Comparison of ENCODE assay signal across 17 mouse cellular contexts in the genomic region with DNA sequence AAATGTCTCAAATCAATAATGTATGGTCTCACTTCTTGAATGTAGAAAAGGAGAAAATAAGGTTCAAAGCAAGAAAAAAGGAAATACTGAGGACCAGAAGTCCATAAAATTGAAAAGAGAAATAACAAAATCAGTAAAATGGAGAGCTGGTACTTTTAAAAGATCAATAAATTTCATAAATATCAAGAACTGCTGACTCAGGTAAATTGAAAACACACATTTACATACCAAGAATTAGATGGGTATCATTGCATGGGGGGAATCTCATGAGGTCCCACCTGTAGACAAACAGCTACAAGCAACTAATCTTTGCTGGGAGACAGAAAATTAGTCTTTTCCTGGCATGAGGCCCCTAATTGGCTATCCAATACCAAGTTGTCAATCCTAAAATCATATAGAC.
DNase-seq lines count a peak whose midpoint lies in the region; TF ChIP-seq lines count a peak whose summit lies in the region.
"Had no signal": no experiment of that assay in that cellular context is flagged by ENCODE, and none has a peak within 500 bp of the region (broad histone marks: within the 10 kb centered on the region; RNA-seq: fewer than 3 reads in every experiment).

No protein-coding gene starts in this region.

- H3K79me2 ChIP-seq in CH12.LX (replicated peaks; ENCODE audit: control insufficient read depth, extremely low read depth, insufficient read depth, poor library complexity, severe bottlenecking): no peaks in the 10 kb centered on the region

- in situ Hi-C loops in CH12.LX (cut with MboI; ENCODE audit: low pct_ligation_motif_present, low pct_unique_long_range_greater_than_20kb, low sequenced_read_pairs) (no loop called here), ES-E14 (cut with MboI; ENCODE audit: low sequenced_read_pairs in 2 of 2, unreplicated experiment in 2 of 2) (no loop called here)

- H3K9ac ChIP-seq in CH12.LX (ENCODE audit: insufficient read depth, low read depth) (no peak overlapping the region), ES-E14 (ENCODE audit: insufficient read depth, low read depth, low read length, poor library complexity, severe bottlenecking) (no peak overlapping the region)

- no peak for TF ChIP-seq EP300 in CH12.LX (IDR thresholded peaks at IDR 0.05; ENCODE audit: low read length)

- no peaks in the 10 kb centered on the region for H3K36me3 ChIP-seq in CH12.LX (replicated peaks in 1 of 2; ENCODE audit: control insufficient read depth in 1 of 2, insufficient read depth in 1 of 2, low read length in 1 of 2)
- H3K36me3 ChIP-seq in ES-E14 (ENCODE audit: control insufficient read depth, insufficient read depth, low read length, poor library complexity, severe bottlenecking): no peaks in the 10 kb centered on the region
- H3K36me3 ChIP-seq: G1E had no signal

- TF ChIP-seq POLR2A in CH12.LX (IDR thresholded peaks at IDR 0.05; ENCODE audit: low read depth, low read length): no peak

- dilution Hi-C loops in CH12.LX (cut with MboI; ENCODE audit: extremely low pct_ligation_motif_present, extremely low pct_unique_long_range_greater_than_20kb, low sequenced_read_pairs): no loop called here

- H3K27ac ChIP-seq in CH12.LX (ENCODE audit: insufficient read depth, low read depth) (no peak overlapping the region), ES-E14 (ENCODE audit: insufficient read depth, low read depth, low read length, poor library complexity, severe bottlenecking) (no peak overlapping the region)

- no peaks in the 10 kb centered on the region for H3K27me3 ChIP-seq in CH12.LX (replicated peaks)

- H3K4me1 ChIP-seq in CH12.LX (ENCODE audit: control insufficient read depth in 1 of 2, insufficient read depth in 2 of 2) (no peaks in the 10 kb centered on the region), ES-E14 (ENCODE audit: control insufficient read depth in 2 of 2, insufficient read depth in 2 of 2, low read length in 2 of 2, poor library complexity in 1 of 2) (no peaks in the 10 kb centered on the region)

- no peak for TF ChIP-seq RAD21 in CH12.LX (IDR thresholded peaks at IDR 0.05; ENCODE audit: low read depth, low read length)

- no peak for TF ChIP-seq CTCF in CH12.LX (conservative IDR thresholded peaks at IDR 0.05 in 1 of 2, IDR thresholded peaks at IDR 0.05 in 1 of 2; ENCODE audit: low read depth in 2 of 2, low read length in 2 of 2)

- no peak overlapping the region for H3K4me2 ChIP-seq in CH12.LX (ENCODE audit: insufficient read depth, low read depth, poor library complexity, severe bottlenecking)

- no peak for DNase-seq in CH12.LX (ENCODE audit: extremely low read depth)
- no peak for DNase-seq in ES-E14 (ENCODE audit: low read depth, low spot score)
- DNase-seq in right cerebral cortex, postnatal 4 days: no peak
- DNase-seq in left cerebral cortex, adult 18-20 months (ENCODE audit: low spot score in 2 of 2): no peak
- DNase-seq: adrenal gland, adult 2 months; adrenal gland, adult 8-10 months; adrenal gland, postnatal 10 days; adrenal gland, postnatal 14 days; adrenal gland, postnatal 25 days; adrenal gland, postnatal 36 days; B cell, adult 2 months; cerebellum, adult 11 months; cerebellum, adult 11-12 months; cerebellum, adult 18-20 months; cerebellum, adult 2 months; cerebellum, adult 8-10 months had no signal

- H3K4me3 ChIP-seq in CH12.LX (replicated peaks in 1 of 3; ENCODE audit: low read depth in 2 of 3, low read length in 2 of 3, poor library complexity in 1 of 3) (no peak overlapping the region), ES-E14 (ENCODE audit: insufficient read depth in 1 of 2, low read depth in 1 of 2, low read length in 2 of 2, poor library complexity in 1 of 2, severe bottlenecking in 1 of 2) (no peak overlapping the region)

- H3K9me3 ChIP-seq in CH12.LX (replicated peaks; ENCODE audit: low read length) (no peaks in the 10 kb centered on the region), ES-E14 (ENCODE audit: control insufficient read depth, insufficient read depth, low read depth, low read length) (no peaks in the 10 kb centered on the region)
- H3K9me3 ChIP-seq: G1E had no signal

TF ChIP-seq in CH12.LX, 34 proteins besides CTCF, POLR2A, EP300 and RAD21:
- peak; percentile 60; the same call in 1 of the 2 replicates for TF ChIP-seq MAFK (IDR thresholded peaks at IDR 0.05; ENCODE audit: insufficient replicate concordance, low read length)
- TF ChIP-seq ZKSCAN1 (IDR thresholded peaks at IDR 0.05; ENCODE audit: borderline replicate concordance, low read depth, low read length): no peak
TF ChIP-seq in CH12.LX: peak in this region for 1.

TF ChIP-seq in ES-E14, 5 proteins besides CTCF, POLR2A, EP300 and RAD21:
- TF ChIP-seq CHD2 (IDR thresholded peaks at IDR 0.05; ENCODE audit: low read depth, low read length): no peak
- no peak for TF ChIP-seq HCFC1 (IDR thresholded peaks at IDR 0.05; ENCODE audit: borderline replicate concordance, insufficient read depth, low read length)
- TF ChIP-seq MAFK (IDR thresholded peaks at IDR 0.05; ENCODE audit: insufficient read depth, low read depth, low read length): peak; percentile 60; the same call in 1 of the 2 replicates
